Mouse (Mus musculus): ENCODE results near the gene Cyp1b1. TPM values are rescaled to one million over a fixed set of nuclear protein-coding genes. Genes with fewer than 3 reads are reported as not detected.

Gene Cyp1b1
- polyA plus RNA-seq, 1 experiment from 2014 or later: 7.6 TPM

DNA sequence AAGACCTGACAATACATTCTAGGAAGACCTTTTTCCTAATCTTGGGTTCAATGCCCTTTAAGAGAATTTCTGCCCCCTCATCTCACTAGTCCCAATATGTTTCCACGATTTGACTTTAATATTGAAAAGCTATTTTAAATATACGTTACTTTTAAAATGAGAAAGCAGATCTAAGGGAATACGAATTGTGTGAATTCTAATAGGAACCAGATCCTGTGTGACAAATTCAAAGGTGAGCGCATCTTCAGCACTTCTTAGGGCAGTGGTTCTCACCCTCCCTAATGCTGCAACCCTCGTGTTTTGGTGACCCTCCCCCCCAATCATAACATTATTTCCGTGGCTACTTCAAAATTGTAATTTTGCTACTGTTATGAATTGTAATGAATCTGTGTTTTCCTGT, 2.9 kb downstream of the Cyp1b1 start:
- peaks cover 52% of the 10 kb centered on the region for H3K27me3 ChIP-seq

DNA sequence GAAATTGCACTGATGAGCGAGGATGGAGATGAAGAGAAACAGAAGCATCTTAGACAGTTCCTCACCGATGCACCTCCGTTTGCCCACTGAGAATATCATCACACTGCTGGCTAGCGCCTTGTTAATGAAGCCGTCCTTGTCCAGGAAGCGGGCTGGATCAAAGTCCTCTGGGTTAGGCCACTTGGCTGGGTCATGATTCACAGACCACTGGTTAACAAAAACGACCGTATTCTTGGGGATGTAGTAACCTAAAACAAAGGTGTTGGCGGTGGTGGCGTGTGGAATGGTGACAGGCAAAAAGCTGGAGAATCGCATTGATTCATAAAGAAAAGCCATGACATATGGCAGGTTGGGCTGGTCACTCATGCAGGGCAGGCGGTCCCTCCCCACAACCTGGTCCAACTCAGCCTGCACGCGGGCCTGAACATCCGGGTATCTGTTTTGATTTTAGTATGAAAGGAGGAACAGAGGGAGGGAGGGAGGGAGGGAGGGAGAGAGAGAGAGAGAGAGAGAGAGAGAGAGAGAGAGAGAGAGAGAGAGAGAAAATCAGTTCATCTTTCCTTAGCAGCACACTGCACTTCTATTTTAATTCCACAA, 4.5 kb downstream of the Cyp1b1 start:
- no peak overlapping the region for H3K4me3 ChIP-seq
- H3K9me3 ChIP-seq (replicated peaks): no peaks in the 10 kb centered on the region
- H3K9ac ChIP-seq: no peak overlapping the region
- no peak for ATAC-seq (ENCODE audit: low FRiP score)
- peaks cover 49% of the 10 kb centered on the region for H3K27me3 ChIP-seq
- 8% methylated on average over 15 of the region's 15 CpGs for WGBS
- peaks cover 24% of the 10 kb centered on the region for H3K4me1 ChIP-seq
- no peak overlapping the region for H3K27ac ChIP-seq
- no peak overlapping the region for H3K4me2 ChIP-seq (replicated peaks)
- no peaks in the 10 kb centered on the region for H3K36me3 ChIP-seq

More for the DNA sequence above, 2.9 kb downstream of the Cyp1b1 start:
- H3K36me3 ChIP-seq: no peaks in the 10 kb centered on the region
- H3K4me1 ChIP-seq: peaks cover 28% of the 10 kb centered on the region
- 11% methylated on average over 6 of the region's 6 CpGs for WGBS
- H3K9me3 ChIP-seq (replicated peaks): no peaks in the 10 kb centered on the region
- no peak for ATAC-seq (ENCODE audit: low FRiP score)
- no peak overlapping the region for H3K4me3 ChIP-seq
- H3K9ac ChIP-seq: no peak overlapping the region
- no peak overlapping the region for H3K27ac ChIP-seq
- no peak overlapping the region for H3K4me2 ChIP-seq (replicated peaks)

- Histone ChIP-seq H3K9me3 (replicated peaks) (no peaks in the 10 kb centered on the region), H3K27ac (no peak overlapping the region), H3K4me1 (peaks cover 18% of the 10 kb centered on the region), H3K9ac (no peak overlapping the region), H3K36me3 (no peaks in the 10 kb centered on the region), H3K4me2 (replicated peaks) (no peak overlapping the region), H3K4me3 (no peak overlapping the region), H3K27me3 (peaks cover 43% of the 10 kb centered on the region)
- WGBS: 35% methylated on average over 1 of the region's 1 CpGs
- no peak for ATAC-seq (ENCODE audit: low FRiP score)
Measured at GRCm38 (mm10) chr17:79709718-79710117, 5.1 kb downstream of the Cyp1b1 start.

DNA sequence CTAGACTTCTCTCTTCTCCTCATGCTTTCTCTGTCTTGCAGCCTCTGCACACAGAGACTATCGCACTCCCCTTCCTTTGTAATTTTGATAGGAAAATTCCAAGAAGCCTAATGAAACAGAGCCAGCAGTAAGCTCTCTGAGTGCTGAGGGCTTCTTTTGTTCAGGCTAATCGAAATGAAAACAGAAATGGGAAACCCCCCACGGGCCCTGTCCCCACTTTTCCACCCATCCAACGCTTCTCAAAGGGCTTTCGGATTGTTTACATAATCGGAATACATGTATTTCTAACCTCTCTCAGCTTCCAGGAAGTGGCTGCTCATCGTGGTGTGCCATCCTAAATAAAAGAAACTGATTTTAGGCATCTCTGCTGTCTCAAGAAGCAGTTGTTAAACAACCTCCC, 6.7 kb downstream of the Cyp1b1 start:
- H3K27ac ChIP-seq: no peak overlapping the region
- 5% methylated on average over 7 of the region's 7 CpGs for whole genome bisulfite sequencing
- no peaks in the 10 kb centered on the region for H3K36me3 ChIP-seq
- H3K9me3 ChIP-seq (replicated peaks): no peaks in the 10 kb centered on the region
- no peak overlapping the region for H3K4me3 ChIP-seq
- H3K9ac ChIP-seq: no peak overlapping the region
- no peak for ATAC-seq (ENCODE audit: low FRiP score)
- peaks cover 2% of the 10 kb centered on the region for H3K4me1 ChIP-seq
- peaks cover 27% of the 10 kb centered on the region for H3K27me3 ChIP-seq
- no peak overlapping the region for H3K4me2 ChIP-seq (replicated peaks)

- no peak overlapping the region for H3K9ac ChIP-seq
- H3K9me3 ChIP-seq (replicated peaks): no peaks in the 10 kb centered on the region
- H3K36me3 ChIP-seq: no peaks in the 10 kb centered on the region
- no peak overlapping the region for H3K4me2 ChIP-seq (replicated peaks)
- no peak for ATAC-seq (ENCODE audit: low FRiP score)
- 69% methylated on average over 9 of the region's 9 CpGs for WGBS
- H3K4me3 ChIP-seq: no peak overlapping the region
- H3K4me1 ChIP-seq: no peaks in the 10 kb centered on the region; the same call in 1 of the 2 replicates
- H3K27me3 ChIP-seq: peaks cover 18% of the 10 kb centered on the region
- no peak overlapping the region for H3K27ac ChIP-seq
Measured at GRCm38 (mm10) chr17:79705671-79706455, 9.0 kb downstream of the Cyp1b1 start.

DNA sequence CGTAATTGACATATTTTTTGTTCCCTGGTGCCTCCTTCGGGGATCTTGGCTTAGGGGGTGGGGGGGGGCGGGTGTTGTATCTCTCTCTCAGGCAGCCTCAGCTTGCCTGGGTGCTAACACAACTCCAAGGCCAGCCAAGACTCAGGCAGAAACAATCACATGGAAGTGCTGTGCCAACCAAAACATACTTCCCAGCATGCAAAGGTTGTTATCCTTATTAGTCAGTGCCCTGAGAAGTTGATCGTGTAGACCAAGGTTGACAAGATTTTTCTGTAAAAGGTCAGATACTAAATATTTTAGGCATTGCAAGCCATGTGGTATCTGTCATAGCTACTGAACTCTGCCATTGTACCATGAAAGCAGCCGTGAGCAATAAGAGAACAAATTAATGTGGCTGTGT, 14.0 kb downstream of the Cyp1b1 start:
- H3K4me2 ChIP-seq (replicated peaks): no peak overlapping the region
- no peak overlapping the region for H3K9ac ChIP-seq
- WGBS: 84% methylated on average over 5 of the region's 5 CpGs
- no peak for ATAC-seq (ENCODE audit: low FRiP score)
- H3K27ac ChIP-seq: no peak overlapping the region
- no peaks in the 10 kb centered on the region for H3K4me1 ChIP-seq
- no peak overlapping the region for H3K4me3 ChIP-seq
- H3K9me3 ChIP-seq (replicated peaks): no peaks in the 10 kb centered on the region
- 0 out of 2 replicates have a peak, but pooled peaks cover 2% of the 10 kb centered on the region for H3K27me3 ChIP-seq
- no peaks in the 10 kb centered on the region for H3K36me3 ChIP-seq

GRCm38 (mm10) chr17:79699197-79699596, 15.7 kb downstream of the Cyp1b1 start:
- no peak overlapping the region for H3K4me3 ChIP-seq
- 46% methylated on average over 1 of the region's 1 CpGs for WGBS

GRCm38 (mm10) chr17:79695541-79695940, 19.3 kb downstream of the Cyp1b1 start:
- no peak for ATAC-seq (ENCODE audit: low FRiP score)
- Histone ChIP-seq H3K9me3 (replicated peaks) (no peaks in the 10 kb centered on the region), H3K36me3 (no peaks in the 10 kb centered on the region), H3K4me3 (no peak overlapping the region), H3K4me2 (replicated peaks) (no peak overlapping the region), H3K4me1 (no peaks in the 10 kb centered on the region), H3K9ac (no peak overlapping the region), H3K27ac (no peak overlapping the region), H3K27me3 (no peaks in the 10 kb centered on the region)
- WGBS: 94% methylated on average over 6 of the region's 6 CpGs

More at GRCm38 (mm10) chr17:79699197-79699596, 15.7 kb downstream of the Cyp1b1 start:
- H3K9ac ChIP-seq: no peak overlapping the region
- no peak overlapping the region for H3K27ac ChIP-seq
- H3K36me3 ChIP-seq: no peaks in the 10 kb centered on the region
- ATAC-seq (ENCODE audit: low FRiP score): no peak
- no peak overlapping the region for H3K4me2 ChIP-seq (replicated peaks)
- H3K4me1 ChIP-seq: no peaks in the 10 kb centered on the region
- 0 out of 2 replicates have a peak, but pooled peaks cover 2% of the 10 kb centered on the region for H3K27me3 ChIP-seq
- no peaks in the 10 kb centered on the region for H3K9me3 ChIP-seq (replicated peaks)

DNA sequence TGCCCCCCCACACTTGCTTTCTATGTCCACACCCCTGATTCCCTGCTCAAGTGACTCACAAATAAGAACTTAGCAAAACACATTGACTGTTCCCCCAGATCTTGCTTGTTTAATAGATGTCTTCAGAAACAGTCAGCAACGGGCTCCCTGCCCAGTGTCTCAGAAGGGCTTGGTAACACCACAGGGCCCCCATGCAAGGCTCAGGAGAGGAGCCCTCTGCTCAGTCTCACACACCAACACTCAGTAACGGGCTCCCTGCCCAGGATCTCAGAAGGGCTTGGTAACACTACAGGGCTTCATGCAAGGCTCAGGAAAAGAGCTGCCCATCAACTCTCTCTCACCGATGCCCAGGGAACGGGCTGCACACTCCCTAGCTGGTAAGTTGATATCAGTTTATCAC, 19.8 kb downstream of the Cyp1b1 start:
- WGBS: 87% methylated on average over 4 of the region's 4 CpGs
- H3K9ac ChIP-seq: no peak overlapping the region
- H3K4me1 ChIP-seq: no peaks in the 10 kb centered on the region
- H3K9me3 ChIP-seq (replicated peaks): no peaks in the 10 kb centered on the region; the same call in 1 of the 2 replicates
- no peak overlapping the region for H3K27ac ChIP-seq
- no peak for ATAC-seq (ENCODE audit: low FRiP score)
- no peaks in the 10 kb centered on the region for H3K36me3 ChIP-seq
- no peaks in the 10 kb centered on the region for H3K27me3 ChIP-seq
- no peak overlapping the region for H3K4me2 ChIP-seq (replicated peaks)
- no peak overlapping the region for H3K4me3 ChIP-seq

- H3K27me3 ChIP-seq: no peaks in the 10 kb centered on the region
- H3K4me2 ChIP-seq (replicated peaks): no peak overlapping the region
- 85% methylated on average over 2 of the region's 2 CpGs for WGBS
- H3K27ac ChIP-seq: no peak overlapping the region
- H3K9ac ChIP-seq: no peak overlapping the region
- H3K36me3 ChIP-seq: no peaks in the 10 kb centered on the region
- H3K4me3 ChIP-seq: no peak overlapping the region
- ATAC-seq (ENCODE audit: low FRiP score): no peak
- no peaks in the 10 kb centered on the region for H3K9me3 ChIP-seq (replicated peaks)
- H3K4me1 ChIP-seq: no peaks in the 10 kb centered on the region
Measured at GRCm38 (mm10) chr17:79670837-79671236, 44.0 kb downstream of the Cyp1b1 start.

GRCm38 (mm10) chr17:79664106-79664417, 50.8 kb downstream of the Cyp1b1 start:
- no peak for ATAC-seq (ENCODE audit: low FRiP score)
- H3K27me3 ChIP-seq: no peaks in the 10 kb centered on the region
- 91% methylated on average over 2 of the region's 2 CpGs for WGBS
- no peak overlapping the region for H3K4me3 ChIP-seq
- H3K9ac ChIP-seq: no peak overlapping the region
- no peaks in the 10 kb centered on the region for H3K4me1 ChIP-seq
- no peaks in the 10 kb centered on the region for H3K36me3 ChIP-seq
- no peak overlapping the region for H3K27ac ChIP-seq
- no peak overlapping the region for H3K4me2 ChIP-seq (replicated peaks)
- no peaks in the 10 kb centered on the region for H3K9me3 ChIP-seq (replicated peaks)

GRCm38 (mm10) chr17:79663393-79664105, 51.3 kb downstream of the Cyp1b1 start:
- WGBS: 24% methylated on average over 3 of the region's 3 CpGs
- Histone ChIP-seq H3K4me3 (no peak overlapping the region), H3K9me3 (replicated peaks) (no peaks in the 10 kb centered on the region), H3K9ac (no peak overlapping the region), H3K27me3 (no peaks in the 10 kb centered on the region), H3K36me3 (no peaks in the 10 kb centered on the region), H3K4me1 (no peaks in the 10 kb centered on the region), H3K27ac (no peak overlapping the region), H3K4me2 (replicated peaks) (no peak overlapping the region)
- no peak for ATAC-seq (ENCODE audit: low FRiP score)

Data from hindbrain, embryonic 12.5 days (tissue).